Mouse (Mus musculus) bone marrow macrophage, adult 2 months (primary cell): Measurements from ENCODE around the gene Gdpgp1.

Source experiments
- CTCF ChIP-seq: IDR thresholded peaks from 2 replicates; pipeline ENCODE4 v1.5.1; 2012; ENCODE audit warnings: low read depth, mild to moderate bottlenecking, low read length, moderate library complexity
- POLR2A ChIP-seq: IDR thresholded peaks from 2 replicates; pipeline ENCODE4 v1.6.1; 2012; ENCODE audit warnings: mild to moderate bottlenecking, low read depth, low read length, borderline replicate concordance

GRCm38 (mm10) chr7:80187501-80187900, 45.2 kb upstream of the Gdpgp1 start:
- TF ChIP-seq CTCF (no peak), POLR2A (no peak)
